Mouse (Mus musculus) ES-CJ7 (cell line): Measurements from ENCODE around the gene Impdh1.
"Not testable (repeated sequence)": the region's sequence is repeated elsewhere in the genome, so short reads cannot be mapped to it uniquely, and the experiment has no call there.

ENCODE experiments used
- DNase-seq: peaks from one replicate; pipeline ENCODE4 v3.0.0; 2011; ENCODE audit warnings: low read depth, low spot score

Impdh1 gene

GRCm38 (mm10) chr6:29179843-29180242 is 36.3 kb downstream of the Impdh1 start:
- no peak for DNase-seq

GRCm38 (mm10) chr6:29178888-29179658 is 37.1 kb downstream of the Impdh1 start, which contains the start of gene Prrt4:
Gene Prrt4, minus strand, starts transcription at chr6:29179584.
- DNase-seq = peak; percentile 61

GRCm38 (mm10) chr6:29177901-29178879 is 38.0 kb downstream of the Impdh1 start:
- peak; percentile 57 for DNase-seq

- no peak for DNase-seq
Measured at GRCm38 (mm10) chr6:29175113-29175512, 41.1 kb downstream of the Impdh1 start.

GRCm38 (mm10) chr6:29174368-29174767 is 41.8 kb downstream of the Impdh1 start:
- no peak for DNase-seq

GRCm38 (mm10) chr6:29170952-29171388 is 45.2 kb downstream of the Impdh1 start:
- peak; percentile 75 for DNase-seq

GRCm38 (mm10) chr6:29170063-29170921 is 45.9 kb downstream of the Impdh1 start:
- DNase-seq = peak; percentile 57

- no peak for DNase-seq
Measured at GRCm38 (mm10) chr6:29169675-29170062, 46.5 kb downstream of the Impdh1 start.

- DNase-seq = no peak
Measured at GRCm38 (mm10) chr6:29168871-29169270, 47.3 kb downstream of the Impdh1 start.

- DNase-seq = peak; percentile 69
Measured at GRCm38 (mm10) chr6:29166196-29166595, 50.0 kb downstream of the Impdh1 start.

- DNase-seq = peak; percentile 98
Measured at GRCm38 (mm10) chr6:29164314-29165244, 51.6 kb downstream of the Impdh1 start, which contains the start of gene Rbm28. Gene Rbm28, minus strand, starts transcription at chr6:29165006.

- DNase-seq = not testable (repeated sequence)
Measured at GRCm38 (mm10) chr6:29161291-29161690, 54.9 kb downstream of the Impdh1 start.

GRCm38 (mm10) chr6:29160786-29161185 is 55.4 kb downstream of the Impdh1 start:
- no peak for DNase-seq

GRCm38 (mm10) chr6:29156326-29156725 is 59.8 kb downstream of the Impdh1 start:
- DNase-seq = no peak
